17 mouse cellular contexts compared by ENCODE assay signal in the genomic region with DNA sequence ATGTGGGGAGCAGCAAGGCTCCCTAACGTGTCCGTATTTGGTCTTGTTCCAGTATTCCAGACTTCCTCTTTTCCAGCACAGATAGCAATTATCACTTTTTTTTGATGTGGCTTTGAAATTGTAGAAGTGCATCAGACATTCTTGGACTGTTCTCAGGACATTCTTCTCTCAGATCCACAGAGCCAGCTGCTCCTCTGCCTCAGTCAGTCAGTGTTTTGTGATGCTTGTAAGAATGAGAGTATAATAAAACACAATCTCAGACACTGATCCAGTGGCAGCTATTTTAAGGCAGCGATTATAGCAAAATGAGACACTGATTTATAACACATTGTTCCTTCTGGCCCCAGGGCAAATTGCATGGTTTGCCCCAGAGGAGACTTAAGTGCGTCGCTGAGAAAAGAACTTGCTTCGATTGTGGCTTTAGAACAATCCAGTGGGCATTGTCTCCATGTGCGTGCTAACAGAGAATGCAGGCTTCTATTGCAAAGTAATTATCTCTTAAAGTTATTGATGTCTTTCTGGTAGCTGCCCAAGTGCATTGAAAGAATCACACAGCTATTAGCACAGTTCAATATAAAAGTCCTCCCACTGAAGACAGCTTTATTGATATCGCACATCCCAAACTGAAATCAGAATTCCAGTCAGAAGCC.
DNase-seq lines count a peak whose midpoint lies in the region; ATAC-seq and TF ChIP-seq lines count a peak whose summit lies in the region.
"Had no signal": no experiment of that assay in that cellular context is flagged by ENCODE, and none has a peak within 500 bp of the region (broad histone marks: within the 10 kb centered on the region; RNA-seq: fewer than 3 reads in every experiment).

No protein-coding gene starts in this region.

- H3K9me3 ChIP-seq in kidney, postnatal 0 days (replicated peaks; ENCODE audit: low read length), result no peaks in the 10 kb centered on the region
- H3K9me3 ChIP-seq in kidney, embryonic 14.5 days (ENCODE audit: control insufficient read depth, low read length), result no peaks in the 10 kb centered on the region
- no peaks in the 10 kb centered on the region for H3K9me3 ChIP-seq in neural tube, embryonic 12.5 days
- H3K9me3 ChIP-seq in hindbrain, embryonic 14.5 days (ENCODE audit: control insufficient read depth, low read length), result no peaks in the 10 kb centered on the region
- H3K9me3 ChIP-seq: embryonic facial prominence, embryonic 12.5 days; liver, embryonic 13.5 days had no signal

- no peaks in the 10 kb centered on the region for H3K4me1 ChIP-seq in kidney, postnatal 0 days (replicated peaks; ENCODE audit: insufficient read depth, low read length)
- no peaks in the 10 kb centered on the region for H3K4me1 ChIP-seq in kidney, embryonic 14.5 days (ENCODE audit: control insufficient read depth, insufficient read depth, low read length)
- H3K4me1 ChIP-seq in neural tube, embryonic 12.5 days, result no peaks in the 10 kb centered on the region
- peaks cover 10% of the 10 kb centered on the region; the same call in 1 of the 2 replicates for H3K4me1 ChIP-seq in hindbrain, embryonic 14.5 days (replicated peaks; ENCODE audit: control insufficient read depth, insufficient read depth, low read length)
- H3K4me1 ChIP-seq: embryonic facial prominence, embryonic 12.5 days; liver, embryonic 13.5 days had no signal

- TF ChIP-seq CTCF in kidney, postnatal 0 days (IDR thresholded peaks at IDR 0.05; ENCODE audit: low read depth), result no peak

- H3K4me2 ChIP-seq in kidney, postnatal 0 days (ENCODE audit: low read length), result no peak overlapping the region
- no peak overlapping the region for H3K4me2 ChIP-seq in kidney, embryonic 14.5 days (replicated peaks; ENCODE audit: low read depth, low read length)
- H3K4me2 ChIP-seq in neural tube, embryonic 12.5 days (replicated peaks), result no peak overlapping the region
- no peak overlapping the region for H3K4me2 ChIP-seq in hindbrain, embryonic 14.5 days (replicated peaks)
- H3K4me2 ChIP-seq: embryonic facial prominence, embryonic 12.5 days; liver, embryonic 13.5 days had no signal

- ATAC-seq in kidney, postnatal 0 days (replicated peaks; ENCODE audit: low FRiP score, low read depth), result no peak
- ATAC-seq in kidney, embryonic 14.5 days (ENCODE audit: low FRiP score, low TSS enrichment), result no peak
- peak; percentile 41; the same call in 1 of the 2 replicates for ATAC-seq in neural tube, embryonic 12.5 days (ENCODE audit: low FRiP score, low read depth)
- ATAC-seq in hindbrain, embryonic 14.5 days (ENCODE audit: low FRiP score), result peak; percentile 34; the same call in 1 of the 2 replicates
- ATAC-seq: intestine, postnatal 0 days had no signal

- H3K27me3 ChIP-seq in kidney, postnatal 0 days (ENCODE audit: insufficient read depth, low read length), result no peaks in the 10 kb centered on the region
- no peaks in the 10 kb centered on the region for H3K27me3 ChIP-seq in kidney, embryonic 14.5 days (ENCODE audit: control insufficient read depth, insufficient read depth, low read length)
- no peaks in the 10 kb centered on the region for H3K27me3 ChIP-seq in neural tube, embryonic 12.5 days (replicated peaks)
- H3K27me3 ChIP-seq in hindbrain, embryonic 14.5 days (ENCODE audit: control insufficient read depth, insufficient read depth, low read length), result no peaks in the 10 kb centered on the region
- H3K27me3 ChIP-seq: embryonic facial prominence, embryonic 12.5 days; liver, embryonic 13.5 days had no signal

- H3K36me3 ChIP-seq in kidney, postnatal 0 days (ENCODE audit: insufficient read depth, low read length), result no peaks in the 10 kb centered on the region
- H3K36me3 ChIP-seq in kidney, embryonic 14.5 days (ENCODE audit: control insufficient read depth, insufficient read depth, low read length), result no peaks in the 10 kb centered on the region
- no peaks in the 10 kb centered on the region for H3K36me3 ChIP-seq in neural tube, embryonic 12.5 days
- no peaks in the 10 kb centered on the region for H3K36me3 ChIP-seq in hindbrain, embryonic 14.5 days (replicated peaks; ENCODE audit: control insufficient read depth, insufficient read depth)
- H3K36me3 ChIP-seq: embryonic facial prominence, embryonic 12.5 days; liver, embryonic 13.5 days had no signal

- 50% methylated on average over 8 of the region's 8 CpGs for WGBS in kidney, postnatal 0 days
- WGBS in kidney, embryonic 14.5 days, result 58% methylated on average over 8 of the region's 8 CpGs
- 33% methylated on average over 8 of the region's 8 CpGs for WGBS in neural tube, embryonic 12.5 days
- WGBS in hindbrain, embryonic 14.5 days, result 45% methylated on average over 8 of the region's 8 CpGs

- H3K9ac ChIP-seq in kidney, postnatal 0 days (ENCODE audit: low read depth, low read length), result no peak overlapping the region
- H3K9ac ChIP-seq in kidney, embryonic 14.5 days (ENCODE audit: low read depth, low read length), result no peak overlapping the region
- no peak overlapping the region for H3K9ac ChIP-seq in neural tube, embryonic 12.5 days
- no peak overlapping the region for H3K9ac ChIP-seq in hindbrain, embryonic 14.5 days
- H3K9ac ChIP-seq: embryonic facial prominence, embryonic 12.5 days; liver, embryonic 13.5 days had no signal

- DNase-seq in kidney, postnatal 0 days (ENCODE audit: low spot score), result peak; percentile 33
- DNase-seq in neural tube, embryonic 10.5 days (ENCODE audit: extremely low spot score, low spot score), result no peak
- no peak for DNase-seq in hindbrain, embryonic 14.5 days (ENCODE audit: low spot score)
- no peak for DNase-seq in adrenal gland, adult 18-20 months (ENCODE audit: low spot score in 2 of 2)
- DNase-seq in left cerebral cortex, adult 18-20 months (ENCODE audit: low spot score in 2 of 2), result no peak
- DNase-seq: adrenal gland, postnatal 36 days; cerebellum, postnatal 10 days; heart, adult 18-20 months; kidney, postnatal 10 days; liver, embryonic 13.5 days; lung, postnatal 14 days; spleen, adult 18-20 months; thymus, adult 2 months had no signal

- no peak overlapping the region for H3K27ac ChIP-seq in kidney, postnatal 0 days
- no peak overlapping the region for H3K27ac ChIP-seq in kidney, embryonic 14.5 days (ENCODE audit: low read depth, low read length)
- no peak overlapping the region for H3K27ac ChIP-seq in neural tube, embryonic 12.5 days
- peak overlapping the region; percentile 20; the same call in 1 of the 2 replicates for H3K27ac ChIP-seq in hindbrain, embryonic 14.5 days
- H3K27ac ChIP-seq: embryonic facial prominence, embryonic 12.5 days; liver, embryonic 13.5 days had no signal

- H3K4me3 ChIP-seq in kidney, postnatal 0 days (replicated peaks; ENCODE audit: low read depth, low read length), result no peak overlapping the region
- no peak overlapping the region for H3K4me3 ChIP-seq in kidney, embryonic 14.5 days (ENCODE audit: low read length)
- H3K4me3 ChIP-seq in neural tube, embryonic 12.5 days, result no peak overlapping the region
- H3K4me3 ChIP-seq in hindbrain, embryonic 14.5 days (replicated peaks; ENCODE audit: low read length), result no peak overlapping the region
- H3K4me3 ChIP-seq: embryonic facial prominence, embryonic 12.5 days; liver, embryonic 13.5 days had no signal

Comparison
In these comparisons a context has a peak if more than half of its experiments do, and no peak if none do; other contexts are left out.
1. ATAC-seq: peak in neural tube, embryonic 12.5 days (single experiment) and hindbrain, embryonic 14.5 days (single experiment); none in kidney, postnatal 0 days (single experiment) and kidney, embryonic 14.5 days (single experiment).